Mouse (Mus musculus): ENCODE measurements around the gene Map2. TPM values are rescaled to one million over a fixed set of nuclear protein-coding genes. Genes with fewer than 3 reads are reported as not detected.

Gene Map2
- total RNA-seq, 2 experiments from 2014 or later: 1,082 to 1,114 TPM

- no peak overlapping the region for H3K27ac ChIP-seq
- no peak overlapping the region for H3K4me3 ChIP-seq
- TF ChIP-seq CTCF (conservative IDR thresholded peaks at IDR 0.05): no peak
- no peak for DNase-seq (ENCODE audit: low spot score in 2 of 2)
Observed at GRCm38 (mm10) chr1:66335724-66336284, 160.7 kb downstream of the Map2 start.

GRCm38 (mm10) chr1:66339213-66339612, 164.1 kb downstream of the Map2 start:
- no peak for DNase-seq (ENCODE audit: low spot score in 2 of 2)
- Histone ChIP-seq H3K4me3 (no peak overlapping the region), H3K27ac (0 out of 2 replicates have a peak overlapping the region, but pooled peaks have one; percentile 28)
- no peak for TF ChIP-seq CTCF (conservative IDR thresholded peaks at IDR 0.05)

- TF ChIP-seq CTCF (conservative IDR thresholded peaks at IDR 0.05): no peak
- Histone ChIP-seq H3K4me3 (no peak overlapping the region), H3K27ac (peak overlapping the region; percentile 48; the same call in 1 of the 2 replicates)
- no peak for DNase-seq (ENCODE audit: low spot score in 2 of 2)
Observed at GRCm38 (mm10) chr1:66348404-66349165, 173.5 kb downstream of the Map2 start.

- DNase-seq (ENCODE audit: low spot score in 2 of 2): no peak
- no peak overlapping the region for H3K4me3 ChIP-seq
- no peak for TF ChIP-seq CTCF (conservative IDR thresholded peaks at IDR 0.05)
- H3K27ac ChIP-seq: no peak overlapping the region
Observed at GRCm38 (mm10) chr1:66349166-66349835, 174.2 kb downstream of the Map2 start.

- no peak for TF ChIP-seq CTCF (conservative IDR thresholded peaks at IDR 0.05)
- Histone ChIP-seq H3K4me3 (no peak overlapping the region), H3K27ac (no peak overlapping the region)
- no peak for DNase-seq (ENCODE audit: low spot score in 2 of 2)
Observed at GRCm38 (mm10) chr1:66351366-66351765, 176.3 kb downstream of the Map2 start.

GRCm38 (mm10) chr1:66361799-66362198, 186.7 kb downstream of the Map2 start:
- no peak overlapping the region for H3K4me3 ChIP-seq
- no peak for TF ChIP-seq CTCF (conservative IDR thresholded peaks at IDR 0.05)
- peak overlapping the region; percentile 20; the same call in 1 of the 2 replicates for H3K27ac ChIP-seq
- no peak for DNase-seq (ENCODE audit: low spot score in 2 of 2)

- no peak for DNase-seq (ENCODE audit: low spot score in 2 of 2)
- H3K4me3 ChIP-seq: no peak overlapping the region
- peak overlapping the region; percentile 72 for H3K27ac ChIP-seq
- TF ChIP-seq CTCF (conservative IDR thresholded peaks at IDR 0.05): no peak
Observed at GRCm38 (mm10) chr1:66363285-66363684, 188.2 kb downstream of the Map2 start.

- no peak for DNase-seq (ENCODE audit: low spot score in 2 of 2)
- Histone ChIP-seq H3K4me3 (no peak overlapping the region), H3K27ac (no peak overlapping the region)
- no peak for TF ChIP-seq CTCF (conservative IDR thresholded peaks at IDR 0.05)
Observed at GRCm38 (mm10) chr1:66364386-66364785, 189.3 kb downstream of the Map2 start.

- Histone ChIP-seq H3K4me3 (no peak overlapping the region), H3K27ac (peak overlapping the region; percentile 11; the same call in 1 of the 2 replicates)
- no peak for TF ChIP-seq CTCF (conservative IDR thresholded peaks at IDR 0.05)
- peak; percentile 52 to 78 for DNase-seq (ENCODE audit: low spot score in 2 of 2)
Observed at GRCm38 (mm10) chr1:66365600-66365999, 190.5 kb downstream of the Map2 start.

GRCm38 (mm10) chr1:66369486-66369885, 194.4 kb downstream of the Map2 start:
- DNase-seq (ENCODE audit: low spot score in 2 of 2): no peak
- Histone ChIP-seq H3K4me3 (no peak overlapping the region), H3K27ac (no peak overlapping the region)
- no peak for TF ChIP-seq CTCF (conservative IDR thresholded peaks at IDR 0.05)

GRCm38 (mm10) chr1:66371371-66371770, 196.3 kb downstream of the Map2 start:
- H3K4me3 ChIP-seq: no peak overlapping the region
- H3K27ac ChIP-seq: no peak overlapping the region
- no peak for DNase-seq (ENCODE audit: low spot score in 2 of 2)
- no peak for TF ChIP-seq CTCF (conservative IDR thresholded peaks at IDR 0.05)

- H3K27ac ChIP-seq: peak overlapping the region; percentile 90
- H3K4me3 ChIP-seq: peak overlapping the region; percentile 54
- no peak for TF ChIP-seq CTCF (conservative IDR thresholded peaks at IDR 0.05)
- no peak for DNase-seq (ENCODE audit: low spot score in 2 of 2)
Observed at GRCm38 (mm10) chr1:66386321-66386720, 211.2 kb downstream of the Map2 start.

- H3K4me3 ChIP-seq: peak overlapping the region; percentile 54
- H3K27ac ChIP-seq: peak overlapping the region; percentile 90
- DNase-seq (ENCODE audit: low spot score in 2 of 2): peak; percentile 59 to 83
- no peak for TF ChIP-seq CTCF (conservative IDR thresholded peaks at IDR 0.05)
Observed at GRCm38 (mm10) chr1:66386751-66387452, 211.8 kb downstream of the Map2 start.
